Mouse (Mus musculus) heart, adult 2 months (tissue): Measurements from ENCODE around the gene Nop16.

ENCODE experiments used
- CTCF ChIP-seq: fragments of 200-600 bp; IDR thresholded peaks from 2 replicates; pipeline ENCODE4 v1.8.1; 2022; ENCODE audit warnings: antibody characterized with exemption, mild to moderate bottlenecking, moderate library complexity
- POLR2A ChIP-seq: fragments of 200-500 bp; IDR thresholded peaks from 2 replicates; pipeline ENCODE4 v1.6.1; 2011; ENCODE audit warnings: mild to moderate bottlenecking, low read depth, low read length, control low read depth; ENCODE audit not compliant: insufficient read depth

GRCm38 (mm10) chr13:54582126-54582525 is 7.8 kb downstream of the Nop16 start:
- TF ChIP-seq CTCF (no peak), POLR2A (no peak)
